Mouse (Mus musculus) adrenal gland, postnatal 10 days (tissue): ENCODE measurements around the gene Klhdc4. TPM values are rescaled to one million over a fixed set of nuclear protein-coding genes. Genes with fewer than 3 reads are reported as not detected.

Experiments used
- DNase-seq: peaks from one replicate; pipeline ENCODE4 v3.0.0; 2021; ENCODE audit warnings: mixed read lengths
- total RNA-seq, 2 experiments: library from RNA; stranded (reverse); gene quantifications; 2 replicates each; pipeline ENCODE4 v1.2.3; 2021

The Klhdc4 gene
- total RNA-seq, 2 experiments from 2014 or later, result 18.0 to 20.4 TPM

GRCm38 (mm10) chr8:121749501-121749900 is 79.9 kb downstream of the Klhdc4 start:
- DNase-seq, result no peak

Other genes starting within 250 kb of the Klhdc4 start
- gene Map1lc3b, start 239.2 kb downstream of the Klhdc4 start, total RNA-seq, result 100 to 1,000 TPM; 132 to 152 TPM
- 10 to 100 TPM; 38.0 to 47.6 TPM for gene Zcchc14, start 176.7 kb downstream of the Klhdc4 start, total RNA-seq
- 1 to 10 TPM; 2.7 to 4.6 TPM for gene Jph3, start 99.9 kb downstream of the Klhdc4 start, total RNA-seq
- 10 to 100 TPM; 32.0 to 47.2 TPM for gene Slc7a5, start 78.1 kb upstream of the Klhdc4 start, total RNA-seq
- 1 to 10 TPM; 2.3 to 4.6 TPM for gene Car5a, start 115.3 kb upstream of the Klhdc4 start, total RNA-seq
- 10 to 100 TPM; 14.0 to 21.3 TPM for gene Banp, start 120.2 kb upstream of the Klhdc4 start, total RNA-seq